Comparison of ENCODE assay signal across 9 mouse cellular contexts in the genomic region with DNA sequence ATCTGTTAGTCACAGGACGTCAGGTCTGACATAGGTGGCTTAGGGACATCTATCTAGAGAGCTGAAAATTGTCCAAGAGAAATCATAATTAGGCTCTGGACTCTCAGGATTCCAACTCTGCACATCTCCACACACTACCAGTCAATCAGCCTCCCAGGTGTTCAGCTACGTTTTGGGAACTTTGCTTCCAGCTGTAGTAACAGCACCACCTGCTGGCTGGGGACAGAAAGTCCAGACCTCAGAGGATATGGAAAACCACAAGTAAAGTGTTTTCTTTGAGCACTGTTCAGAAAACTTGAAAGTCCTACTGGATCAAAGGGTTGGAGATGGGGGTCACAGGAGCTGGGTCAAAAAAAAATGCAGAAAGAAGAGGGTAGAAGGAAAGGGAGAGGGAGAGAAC. TPM values are rescaled to one million over a fixed set of nuclear protein-coding genes. Genes with fewer than 3 reads are reported as not detected.
A peak's percentile ranks its signal among the peaks of the same experiment; 100 is the strongest.
DNase-seq lines count a peak whose midpoint lies in the region; ATAC-seq and TF ChIP-seq lines count a peak whose summit lies in the region.
"Had no signal": no experiment of that assay in that cellular context is flagged by ENCODE, and none has a peak within 500 bp of the region (broad histone marks: within the 10 kb centered on the region; RNA-seq: fewer than 3 reads in every experiment).

No protein-coding gene starts in this region.

- ATAC-seq in liver, embryonic 12.5 days = no peak
- no peak for ATAC-seq in lung, postnatal 0 days

- 24% methylated on average over 2 of the region's 2 CpGs for WGBS in liver, adult 2 months
- WGBS in liver, embryonic 12.5 days (ENCODE audit: insufficient replicate concordance) = 24% methylated on average over 2 of the region's 2 CpGs
- 21% methylated on average over 2 of the region's 2 CpGs for WGBS in lung, postnatal 0 days

- H3K36me3 ChIP-seq in liver, adult 2 months (ENCODE audit: control insufficient read depth, insufficient read depth, low read length) = no peaks in the 10 kb centered on the region
- H3K36me3 ChIP-seq in liver, embryonic 12.5 days = no peaks in the 10 kb centered on the region
- H3K36me3 ChIP-seq in lung, postnatal 0 days (ENCODE audit: insufficient read depth, low read length) = no peaks in the 10 kb centered on the region

- H3K79me2 ChIP-seq in liver, adult 2 months (ENCODE audit: control insufficient read depth, insufficient read depth, low read length) = no peaks in the 10 kb centered on the region

- no peaks in the 10 kb centered on the region for H3K4me1 ChIP-seq in liver, adult 2 months (ENCODE audit: control insufficient read depth, insufficient read depth, low read length)
- H3K4me1 ChIP-seq in liver, embryonic 12.5 days = no peaks in the 10 kb centered on the region
- no peaks in the 10 kb centered on the region for H3K4me1 ChIP-seq in lung, postnatal 0 days (ENCODE audit: insufficient read depth, low read depth, low read length)

- TF ChIP-seq CTCF in liver, adult 2 months (IDR thresholded peaks at IDR 0.05; ENCODE audit: low read depth, low read length) = peak; percentile 62; the same call in 1 of the 2 replicates
- peak; percentile 76 for TF ChIP-seq CTCF in lung, postnatal 0 days (IDR thresholded peaks at IDR 0.05)

- no peak overlapping the region for H3K27ac ChIP-seq in liver, adult 2 months (replicated peaks; ENCODE audit: insufficient read depth, low read depth, low read length)
- no peak overlapping the region for H3K27ac ChIP-seq in liver, embryonic 12.5 days
- no peak overlapping the region for H3K27ac ChIP-seq in lung, postnatal 0 days (ENCODE audit: low read length)

- H3K4me2 ChIP-seq in liver, embryonic 12.5 days = no peak overlapping the region
- H3K4me2 ChIP-seq in lung, postnatal 0 days (replicated peaks; ENCODE audit: low read depth, low read length) = no peak overlapping the region

- H3K9me3 ChIP-seq in liver, embryonic 12.5 days (replicated peaks) = no peaks in the 10 kb centered on the region
- H3K9me3 ChIP-seq in lung, postnatal 0 days (ENCODE audit: low read length) = no peaks in the 10 kb centered on the region

- H3K9ac ChIP-seq in liver, adult 2 months (ENCODE audit: low read depth, low read length) = no peak overlapping the region
- no peak overlapping the region for H3K9ac ChIP-seq in liver, embryonic 12.5 days
- no peak overlapping the region for H3K9ac ChIP-seq in lung, postnatal 0 days (replicated peaks; ENCODE audit: low read depth)

- TF ChIP-seq POLR2A in liver, adult 2 months (IDR thresholded peaks at IDR 0.05; ENCODE audit: extremely low read depth, insufficient read depth, low read length) = no peak

- H3K4me3 ChIP-seq in liver, adult 2 months (ENCODE audit: insufficient read depth, low read depth, low read length) = no peak overlapping the region
- no peak overlapping the region for H3K4me3 ChIP-seq in liver, embryonic 12.5 days
- no peak overlapping the region for H3K4me3 ChIP-seq in lung, postnatal 0 days (ENCODE audit: low read depth, low read length)

- peak; percentile 29 to 66 for DNase-seq in cerebellum, postnatal 10 days
- no peak for DNase-seq in cerebellum, adult 8-10 months
- DNase-seq in liver, adult 2 months (ENCODE audit: extremely low read depth, low read depth, low spot score) = peak; percentile 28
- peak; percentile 57 for DNase-seq in adipocyte (ENCODE audit: low spot score)
- DNase-seq in gastrocnemius, postnatal 14 days = peak; percentile 25
- DNase-seq in lung, postnatal 0 days (ENCODE audit: low spot score) = peak; percentile 51
- DNase-seq in testis, postnatal 10 days (ENCODE audit: low spot score) = peak; percentile 68

- TF ChIP-seq EP300 in lung, postnatal 0 days (IDR thresholded peaks at IDR 0.05) = no peak

- intact Hi-C loops in gastrocnemius, postnatal 14 days (cut with DNase I; ENCODE audit: low total_unique reads) = loop anchor here (5.0 kb wide), 1 partner anchor 71 kb away; no protein-coding TSS in a partner anchor

- no peaks in the 10 kb centered on the region for H3K27me3 ChIP-seq in liver, adult 2 months (ENCODE audit: control insufficient read depth, insufficient read depth, low read length)
- H3K27me3 ChIP-seq in liver, embryonic 12.5 days (replicated peaks) = no peaks in the 10 kb centered on the region
- H3K27me3 ChIP-seq in lung, postnatal 0 days (replicated peaks; ENCODE audit: insufficient read depth, low read length) = no peaks in the 10 kb centered on the region

RNA-seq across cellular contexts. Expression of a gene that starts 12.5 kb away (rescaled TPM):
- total RNA-seq in liver, adult 2 months (2014; rRNA removed) = 2.2 and 3.2 TPM in 2 replicates
- polyA plus RNA-seq in liver, adult 2 months (2012; rRNA removed) = 0.90 and 1.3 TPM in 2 replicates
- polyA plus RNA-seq in liver, embryonic 12.5 days (2016; fragmentation: Nextera tagmentation; extraction: Ambion mirVana) = 3.7 and 4.0 TPM in 2 replicates
- 1 to 10 TPM; 4.9 to 5.3 TPM for total RNA-seq in gastrocnemius, postnatal 14 days (2021)
- polyA plus RNA-seq in lung, postnatal 0 days (2015; fragmentation: Nextera tagmentation; extraction: Ambion mirVana) = 17.5 and 19.6 TPM in 2 replicates

RNA-seq across cellular contexts. Expression of a gene that starts 44.8 kb away (rescaled TPM):
- not detected in 2 replicates for total RNA-seq in liver, adult 2 months (2014; rRNA removed)
- polyA plus RNA-seq in liver, adult 2 months (2012; rRNA removed) = not detected in 2 replicates
- not detected in 2 replicates for polyA plus RNA-seq in liver, embryonic 12.5 days (2016; fragmentation: Nextera tagmentation; extraction: Ambion mirVana)
- total RNA-seq in gastrocnemius, postnatal 14 days (2021) = not detected
- polyA plus RNA-seq in lung, postnatal 0 days (2015; fragmentation: Nextera tagmentation; extraction: Ambion mirVana) = not detected in 2 replicates
- polyA plus RNA-seq: gonadal fat pad, adult 2 months had no signal

RNA-seq across cellular contexts. Expression of a gene that starts 56.0 kb away (rescaled TPM):
- total RNA-seq in liver, adult 2 months (2014; rRNA removed) = not detected in 2 replicates
- not detected in 2 replicates for polyA plus RNA-seq in liver, adult 2 months (2012; rRNA removed)
- polyA plus RNA-seq in liver, embryonic 12.5 days (2016; fragmentation: Nextera tagmentation; extraction: Ambion mirVana) = not detected in 2 replicates
- total RNA-seq in gastrocnemius, postnatal 14 days (2021) = not detected
- not detected in 2 replicates for polyA plus RNA-seq in lung, postnatal 0 days (2015; fragmentation: Nextera tagmentation; extraction: Ambion mirVana)
